Mouse (Mus musculus) erythroblast, embryonic 14.5 days (primary cell): ENCODE measurements around the gene Foxred1.

Source experiments
- GATA1 ChIP-seq: IDR thresholded peaks from 2 replicates; pipeline ENCODE4 v1.6.1; 2012; ENCODE audit warnings: low read length, inconsistent platforms, mixed read lengths
- TAL1 ChIP-seq: IDR thresholded peaks from 3 replicates; pipeline ENCODE4 v1.6.1; 2012; ENCODE audit warnings: low read length, inconsistent platforms, mixed read lengths

- TF ChIP-seq GATA1 (no peak), TAL1 (no peak)
Observed at GRCm38 (mm10) chr9:35199772-35200471, 10.9 kb downstream of the Foxred1 start, which contains the start of the genes Srpr and Tirap.
